In the genomic region with DNA sequence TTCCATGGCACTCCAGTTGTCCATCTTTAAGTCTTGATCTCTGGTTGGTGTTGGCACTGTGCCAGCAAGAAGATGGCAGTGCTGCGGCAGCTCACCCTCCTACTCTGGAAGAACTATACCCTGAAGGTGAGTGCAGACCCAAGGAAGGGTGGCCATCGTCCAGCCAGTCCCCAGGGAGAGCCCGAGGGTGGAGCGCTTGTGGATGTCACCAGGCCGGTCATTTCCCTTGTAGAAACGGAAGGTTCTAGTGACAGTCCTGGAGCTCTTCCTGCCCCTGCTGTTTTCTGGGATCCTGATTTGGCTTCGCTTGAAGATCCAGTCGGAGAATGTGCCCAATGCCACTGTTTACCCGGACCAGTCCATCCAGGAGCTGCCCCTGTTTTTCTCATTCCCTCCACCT, we compare ENCODE assay signal across 26 mouse cellular contexts. TPM values are rescaled to one million over a fixed set of nuclear protein-coding genes. Genes with fewer than 3 reads are reported as not detected.
DNase-seq lines count a peak whose midpoint lies in the region; ATAC-seq and TF ChIP-seq lines count a peak whose summit lies in the region.
"Had no signal": no experiment of that assay in that cellular context is flagged by ENCODE, and none has a peak within 500 bp of the region (broad histone marks: within the 10 kb centered on the region; RNA-seq: fewer than 3 reads in every experiment).

No protein-coding gene starts in this region.

- no peak for ATAC-seq in kidney, embryonic 14.5 days (ENCODE audit: low FRiP score, low TSS enrichment)
- ATAC-seq in heart, embryonic 11.5 days (replicated peaks; ENCODE audit: insufficient number of reproducible peaks, low FRiP score, low TSS enrichment) = no peak
- ATAC-seq in hindbrain, embryonic 12.5 days (ENCODE audit: low FRiP score) = no peak
- ATAC-seq: activated CD4-positive, CD25-positive, alpha-beta regulatory T cell, adult 4 months; forebrain, embryonic 14.5 days; intestine, embryonic 15.5 days; Patski had no signal

- H3K36me3 ChIP-seq in kidney, embryonic 14.5 days (ENCODE audit: control insufficient read depth, insufficient read depth, low read length) = peaks cover 5% of the 10 kb centered on the region; the same call in 1 of the 2 replicates
- H3K36me3 ChIP-seq in heart, embryonic 11.5 days (ENCODE audit: control insufficient read depth, insufficient read depth, low read length) = 0 out of 2 replicates have a peak, but pooled peaks cover 2% of the 10 kb centered on the region
- H3K36me3 ChIP-seq in hindbrain, embryonic 12.5 days = peaks cover 30% of the 10 kb centered on the region
- H3K36me3 ChIP-seq: intestine, embryonic 15.5 days had no signal

- no peaks in the 10 kb centered on the region for H3K9me3 ChIP-seq in kidney, embryonic 14.5 days (ENCODE audit: control insufficient read depth, low read length)
- H3K9me3 ChIP-seq in heart, embryonic 11.5 days (replicated peaks; ENCODE audit: control insufficient read depth, low read length) = no peaks in the 10 kb centered on the region
- no peaks in the 10 kb centered on the region for H3K9me3 ChIP-seq in hindbrain, embryonic 12.5 days (replicated peaks)
- H3K9me3 ChIP-seq: embryonic facial prominence, embryonic 15.5 days; forebrain, embryonic 10.5 days; hindbrain, embryonic 13.5 days; intestine, embryonic 15.5 days had no signal

- no peak overlapping the region for H3K4me2 ChIP-seq in kidney, embryonic 14.5 days (replicated peaks; ENCODE audit: low read depth, low read length)
- H3K4me2 ChIP-seq in heart, embryonic 11.5 days = no peak overlapping the region
- H3K4me2 ChIP-seq in hindbrain, embryonic 12.5 days (replicated peaks) = no peak overlapping the region
- H3K4me2 ChIP-seq: embryonic facial prominence, embryonic 15.5 days; hindbrain, embryonic 13.5 days; intestine, embryonic 15.5 days had no signal

- no peak overlapping the region for H3K4me3 ChIP-seq in kidney, embryonic 14.5 days (ENCODE audit: low read length)
- no peak overlapping the region for H3K4me3 ChIP-seq in cerebellum, adult 2 months (replicated peaks; ENCODE audit: insufficient read depth, low read depth, low read length)
- no peak overlapping the region for H3K4me3 ChIP-seq in heart, embryonic 11.5 days (ENCODE audit: low read depth, low read length)
- H3K4me3 ChIP-seq in hindbrain, embryonic 12.5 days = no peak overlapping the region
- H3K4me3 ChIP-seq: embryonic facial prominence, embryonic 15.5 days; erythroblast, embryonic 14.5 days; forebrain, embryonic 10.5 days; gastrocnemius, adult 2 months; hindbrain, embryonic 13.5 days; intestine, embryonic 15.5 days had no signal

- H3K27me3 ChIP-seq in kidney, embryonic 14.5 days (ENCODE audit: control insufficient read depth, insufficient read depth, low read length) = no peaks in the 10 kb centered on the region
- H3K27me3 ChIP-seq in cerebellum, adult 2 months (ENCODE audit: control insufficient read depth, insufficient read depth, low read length) = no peaks in the 10 kb centered on the region
- H3K27me3 ChIP-seq in heart, embryonic 11.5 days (ENCODE audit: control insufficient read depth, insufficient read depth, low read length) = no peaks in the 10 kb centered on the region
- no peaks in the 10 kb centered on the region for H3K27me3 ChIP-seq in hindbrain, embryonic 12.5 days
- H3K27me3 ChIP-seq: CH12.LX; embryonic facial prominence, embryonic 15.5 days; hindbrain, embryonic 13.5 days; intestine, embryonic 15.5 days; Patski had no signal

- no peak overlapping the region for H3K9ac ChIP-seq in kidney, embryonic 14.5 days (ENCODE audit: low read depth, low read length)
- no peak overlapping the region for H3K9ac ChIP-seq in heart, embryonic 11.5 days (ENCODE audit: low read depth, low read length)
- no peak overlapping the region for H3K9ac ChIP-seq in hindbrain, embryonic 12.5 days
- H3K9ac ChIP-seq: embryonic facial prominence, embryonic 15.5 days; hindbrain, embryonic 13.5 days; intestine, embryonic 15.5 days had no signal

- TF ChIP-seq CTCF in cerebellum, adult 2 months (IDR thresholded peaks at IDR 0.05; ENCODE audit: borderline replicate concordance, insufficient read depth, low read depth, low read length) = no peak

- 89% methylated on average over 9 of the region's 9 CpGs for WGBS in kidney, embryonic 14.5 days
- 17% methylated on average over 9 of the region's 9 CpGs for WGBS in cerebellum, adult 2 months
- WGBS in heart, embryonic 11.5 days (ENCODE audit: insufficient replicate concordance) = 87% methylated on average over 9 of the region's 9 CpGs
- WGBS in hindbrain, embryonic 12.5 days = 86% methylated on average over 9 of the region's 9 CpGs

- H3K4me1 ChIP-seq in kidney, embryonic 14.5 days (ENCODE audit: control insufficient read depth, insufficient read depth, low read length) = no peaks in the 10 kb centered on the region
- peaks cover 28% of the 10 kb centered on the region for H3K4me1 ChIP-seq in cerebellum, adult 2 months (ENCODE audit: control insufficient read depth, insufficient read depth, low read length)
- no peaks in the 10 kb centered on the region for H3K4me1 ChIP-seq in heart, embryonic 11.5 days (ENCODE audit: control insufficient read depth, insufficient read depth, low read length)
- peaks cover 3% of the 10 kb centered on the region; the same call in 1 of the 2 replicates for H3K4me1 ChIP-seq in hindbrain, embryonic 12.5 days
- H3K4me1 ChIP-seq: embryonic facial prominence, embryonic 15.5 days; hindbrain, embryonic 13.5 days had no signal

- peak; percentile 16 for DNase-seq in kidney, adult 18-20 months
- DNase-seq in brain, adult 2 months (ENCODE audit: low read depth, low spot score) = peak; percentile 75
- DNase-seq in cerebellum, adult 2 months = peak; percentile 65 to 73
- peak; percentile 54 to 59 for DNase-seq in cerebellum, postnatal 10 days
- DNase-seq in thymus, postnatal 14 days = no peak
- DNase-seq: adrenal gland, postnatal 25 days; embryo, embryonic 11 days; gastrocnemius, adult 2 months; gastrocnemius, postnatal 36 days; heart, adult 11 months; heart, postnatal 10 days; heart, postnatal 4 days; kidney, adult 2 months had no signal

- no peak for TF ChIP-seq POLR2A in cerebellum, adult 2 months (IDR thresholded peaks at IDR 0.05; ENCODE audit: borderline replicate concordance, insufficient read depth, low read length)

- H3K27ac ChIP-seq in kidney, embryonic 14.5 days (ENCODE audit: low read depth, low read length) = no peak overlapping the region
- H3K27ac ChIP-seq in cerebellum, adult 2 months (ENCODE audit: insufficient read depth, low read length) = peak overlapping the region; percentile 44; the same call in 1 of the 2 replicates
- no peak overlapping the region for H3K27ac ChIP-seq in heart, embryonic 11.5 days (ENCODE audit: low read depth, low read length)
- no peak overlapping the region for H3K27ac ChIP-seq in hindbrain, embryonic 12.5 days
- H3K27ac ChIP-seq: embryonic facial prominence, embryonic 15.5 days; forebrain, embryonic 10.5 days; gastrocnemius, adult 2 months; hindbrain, embryonic 13.5 days; intestine, embryonic 15.5 days had no signal

RNA-seq across cellular contexts. Expression of gene Abca3, which starts 12.7 kb away (rescaled TPM):
- 10.0 and 13.1 TPM in 2 replicates for polyA plus RNA-seq in kidney, embryonic 14.5 days (2014; fragmentation: Nextera tagmentation; extraction: Ambion mirVana)
- polyA plus RNA-seq in cerebellum, adult 2 months (2012; rRNA removed) = 57.0 and 58.6 TPM in 2 replicates
- 6.3 and 9.2 TPM in 2 replicates for polyA plus RNA-seq in heart, embryonic 11.5 days (2014; fragmentation: Nextera tagmentation; extraction: Ambion mirVana)
- polyA plus RNA-seq in hindbrain, embryonic 12.5 days (2016; fragmentation: Nextera tagmentation; extraction: Ambion mirVana) = 21.4 and 21.7 TPM in 2 replicates

RNA-seq across cellular contexts. Expression of gene Abca17, which starts 13.6 kb away (rescaled TPM):
- not detected in 2 replicates for polyA plus RNA-seq in kidney, embryonic 14.5 days (2014; fragmentation: Nextera tagmentation; extraction: Ambion mirVana)
- polyA plus RNA-seq in cerebellum, adult 2 months (2012; rRNA removed) = 0.22 and 0.31 TPM in 2 replicates
- polyA plus RNA-seq in heart, embryonic 11.5 days (2014; fragmentation: Nextera tagmentation; extraction: Ambion mirVana) = 0.06 TPM in 1 of 2 replicates, not detected in the other
- polyA plus RNA-seq in hindbrain, embryonic 12.5 days (2016; fragmentation: Nextera tagmentation; extraction: Ambion mirVana) = 0.15 and 0.16 TPM in 2 replicates
- polyA plus RNA-seq: embryonic facial prominence, embryonic 11.5 days; embryonic facial prominence, embryonic 15.5 days; erythroblast, embryonic 14.5 days; forebrain, embryonic 10.5 days; intestine, embryonic 15.5 days had no signal

RNA-seq across cellular contexts. Expression of gene Rnps1, which starts 49.9 kb away (rescaled TPM):
- 306 and 312 TPM in 2 replicates for polyA plus RNA-seq in kidney, embryonic 14.5 days (2014; fragmentation: Nextera tagmentation; extraction: Ambion mirVana)
- 254 and 263 TPM in 2 replicates for polyA plus RNA-seq in cerebellum, adult 2 months (2012; rRNA removed)
- 262 and 267 TPM in 2 replicates for polyA plus RNA-seq in heart, embryonic 11.5 days (2014; fragmentation: Nextera tagmentation; extraction: Ambion mirVana)
- polyA plus RNA-seq in hindbrain, embryonic 12.5 days (2016; fragmentation: Nextera tagmentation; extraction: Ambion mirVana) = 326 and 328 TPM in 2 replicates
